Comparison of ENCODE assay signal across 9 mouse cellular contexts in the genomic region with DNA sequence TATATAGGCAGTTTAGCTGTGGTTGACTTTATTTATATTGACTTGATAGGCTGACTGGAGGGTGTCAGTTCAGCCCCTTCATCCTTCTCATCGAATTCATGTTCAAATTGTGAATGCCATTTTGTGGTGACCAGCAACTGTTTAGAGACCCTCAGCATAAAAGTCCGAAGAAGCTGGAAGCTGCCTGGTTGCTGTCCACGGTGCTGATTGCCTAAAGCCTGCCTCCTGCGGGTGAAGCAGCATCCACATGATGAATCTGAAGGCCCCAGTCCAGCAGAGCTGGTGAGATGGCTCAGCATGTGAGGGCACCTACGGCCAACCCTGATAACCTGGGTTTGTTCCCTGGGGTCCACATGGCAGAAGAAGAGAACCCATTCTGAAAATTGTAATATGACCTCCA. TPM values are rescaled to one million over a fixed set of nuclear protein-coding genes. Genes with fewer than 3 reads are reported as not detected.
A peak's percentile ranks its signal among the peaks of the same experiment; 100 is the strongest.
DNase-seq lines count a peak whose midpoint lies in the region; ATAC-seq lines count a peak whose summit lies in the region.
"Had no signal": no experiment of that assay in that cellular context is flagged by ENCODE, and none has a peak within 500 bp of the region (broad histone marks: within the 10 kb centered on the region; RNA-seq: fewer than 3 reads in every experiment).

No protein-coding gene starts in this region.

- no peak overlapping the region for H3K4me3 ChIP-seq in neural tube, embryonic 11.5 days (ENCODE audit: low read depth, low read length)

- peaks cover 11% of the 10 kb centered on the region for H3K27me3 ChIP-seq in neural tube, embryonic 11.5 days (ENCODE audit: control insufficient read depth, insufficient read depth, low read length)

- ATAC-seq in neural tube, embryonic 11.5 days (ENCODE audit: insufficient read depth, low FRiP score, low TSS enrichment), result no peak

- H3K27ac ChIP-seq in neural tube, embryonic 11.5 days (ENCODE audit: low read depth, low read length), result no peak overlapping the region

- intact Hi-C loops in heart, postnatal 14 days (cut with DNase I), result loop anchor here (10.0 kb wide), 1 partner anchor 115 kb away; no protein-coding TSS in a partner anchor

- H3K4me1 ChIP-seq in neural tube, embryonic 11.5 days (ENCODE audit: control insufficient read depth, insufficient read depth, low read length), result no peaks in the 10 kb centered on the region

- no peak overlapping the region for H3K4me2 ChIP-seq in neural tube, embryonic 11.5 days (ENCODE audit: low read depth)

- no peaks in the 10 kb centered on the region for H3K36me3 ChIP-seq in neural tube, embryonic 11.5 days (ENCODE audit: control insufficient read depth, insufficient read depth, low read length)

- H3K9me3 ChIP-seq in neural tube, embryonic 11.5 days (ENCODE audit: control insufficient read depth, low read length), result no peaks in the 10 kb centered on the region

- 27% methylated on average over 5 of the region's 5 CpGs for WGBS in neural tube, embryonic 11.5 days

- DNase-seq in heart, adult 11 months, result peak; percentile 72
- no peak for DNase-seq in heart, adult 8-10 months (ENCODE audit: low spot score)
- peak; percentile 63 for DNase-seq in urinary bladder, postnatal 14 days (ENCODE audit: low spot score)
- DNase-seq in urinary bladder, postnatal 4 days (ENCODE audit: low spot score in 2 of 2), result no peak
- peak; percentile 58 to 72 for DNase-seq in heart, postnatal 14 days
- DNase-seq in neural tube, embryonic 11.5 days (ENCODE audit: low spot score), result peak; percentile 49
- DNase-seq in layer of hippocampus, adult 11-12 months (ENCODE audit: low spot score), result no peak
- DNase-seq in c-Kit-positive CD71-positive TER-119-positive erythroid progenitor cells, embryonic 14.5 days (ENCODE audit: low spot score), result no peak

- H3K9ac ChIP-seq in neural tube, embryonic 11.5 days (ENCODE audit: low read length), result no peak overlapping the region

RNA-seq across cellular contexts. Expression of a gene that starts 4.1 kb away (rescaled TPM):
- total RNA-seq in heart, adult 8-10 months (2022), result not detected
- total RNA-seq in heart, postnatal 14 days (2021), result under 1 TPM in 1 of 2 experiments, not detected in 1; 0.17 TPM
- 0.07 and 0.35 TPM in 2 replicates for polyA plus RNA-seq in neural tube, embryonic 11.5 days (2014; fragmentation: Nextera tagmentation; extraction: Ambion mirVana)
- polyA plus RNA-seq: heart, embryonic 14.5 days had no signal

RNA-seq across cellular contexts. Expression of a gene that starts 23.2 kb away (rescaled TPM):
- total RNA-seq in heart, adult 8-10 months (2022), result 10 to 100 TPM in 2 of 4 experiments, 1 to 10 TPM in 2; 8.8 to 11.3 (median 10.2) TPM
- total RNA-seq in heart, postnatal 14 days (2021), result 1 to 10 TPM; 8.5 to 9.0 TPM
- 4.2 and 4.5 TPM in 2 replicates for polyA plus RNA-seq in neural tube, embryonic 11.5 days (2014; fragmentation: Nextera tagmentation; extraction: Ambion mirVana)

Comparison
In these comparisons a context has a peak if more than half of its experiments do, and no peak if none do; other contexts are left out.
1. DNase-seq: peak in heart, adult 11 months (single experiment), urinary bladder, postnatal 14 days (single experiment), heart, postnatal 14 days (2 of 2) and neural tube, embryonic 11.5 days (single experiment); none in heart, adult 8-10 months (single experiment), urinary bladder, postnatal 4 days (0 of 2), layer of hippocampus, adult 11-12 months (single experiment) and c-Kit-positive CD71-positive TER-119-positive erythroid progenitor cells, embryonic 14.5 days (single experiment).